Mouse (Mus musculus) liver, adult 2 months (tissue): ENCODE results near the gene Plcb4. TPM values are rescaled to one million over a fixed set of nuclear protein-coding genes. Genes with fewer than 3 reads are reported as not detected.

ENCODE experiments used
- DNase-seq: peaks from one replicate; pipeline ENCODE4 v3.0.0-alpha.2; 2011; ENCODE audit warnings: low read depth, low spot score; ENCODE audit errors: extremely low read depth
- H3K27ac ChIP-seq: fragments of 200-500 bp; replicated peaks from 2 replicates; pipeline ENCODE4 v1.5.1; 2012; ENCODE audit warnings: low read depth, mild to moderate bottlenecking, control low read depth, inconsistent platforms, low read length; ENCODE audit not compliant: insufficient read depth
- H3K27me3 ChIP-seq: fragments of 200-500 bp; 2 replicates; pipeline ENCODE4 v1.6.1; 2012; ENCODE audit warnings: mild to moderate bottlenecking, moderate library complexity, low read length, inconsistent platforms; ENCODE audit not compliant: control insufficient read depth, insufficient read depth
- H3K36me3 ChIP-seq: fragments of 200-500 bp; 2 replicates; pipeline ENCODE4 v1.6.1; 2012; ENCODE audit warnings: low read length, inconsistent platforms; ENCODE audit not compliant: control insufficient read depth, insufficient read depth
- H3K4me1 ChIP-seq: fragments of 200-500 bp; 2 replicates; pipeline ENCODE4 v1.6.1; 2011; ENCODE audit warnings: low read length; ENCODE audit not compliant: control insufficient read depth, insufficient read depth
- H3K4me3 ChIP-seq: fragments of 200-500 bp; 2 replicates; pipeline ENCODE4 v1.5.1; 2011; ENCODE audit warnings: low read depth, mild to moderate bottlenecking, control low read depth, low read length, moderate library complexity; ENCODE audit not compliant: insufficient read depth
- H3K79me2 ChIP-seq: fragments of 200-500 bp; 2 replicates; pipeline ENCODE4 v1.6.1; 2012; ENCODE audit warnings: inconsistent platforms, mild to moderate bottlenecking, low read length, moderate library complexity; ENCODE audit not compliant: control insufficient read depth, insufficient read depth
- H3K9ac ChIP-seq: fragments of 200-500 bp; 2 replicates; pipeline ENCODE4 v1.6.1; 2012; ENCODE audit warnings: low read depth, mild to moderate bottlenecking, control low read depth, inconsistent platforms, low read length
- CTCF ChIP-seq: fragments of 200-500 bp; IDR thresholded peaks from 2 replicates; pipeline ENCODE4 v1.5.1; 2011; ENCODE audit warnings: low read depth, low read length, control low read depth
- POLR2A ChIP-seq: fragments of 200-500 bp; IDR thresholded peaks from 2 replicates; pipeline ENCODE4 v1.6.1; 2011; ENCODE audit warnings: low read length, control low read depth; ENCODE audit not compliant: insufficient read depth; ENCODE audit errors: extremely low read depth
- WGBS: fragments of 180-500 bp; shearing (Covaris S2); methylation state at CpG from one replicate; pipeline ENCODE4 v1.1.7; 2018; 5-methylcytosine and 5-hydroxymethylcytosine counted together
- polyA plus RNA-seq: library from polyadenylated mRNA; depleted of rRNA; stranded (reverse); fragments of >200 nt; gene quantifications from 2 replicates; pipeline ENCODE4 v1.2.3, GENCODE M21; 2012
- total RNA-seq: library from RNA; depleted of rRNA; stranded (reverse); fragments of >200 nt; gene quantifications from 2 replicates; pipeline ENCODE4 v1.2.3, GENCODE M21; 2014

Gene Plcb4
- total and polyA plus RNA-seq, 2 experiments = 0.88 to 4.3 TPM

DNA sequence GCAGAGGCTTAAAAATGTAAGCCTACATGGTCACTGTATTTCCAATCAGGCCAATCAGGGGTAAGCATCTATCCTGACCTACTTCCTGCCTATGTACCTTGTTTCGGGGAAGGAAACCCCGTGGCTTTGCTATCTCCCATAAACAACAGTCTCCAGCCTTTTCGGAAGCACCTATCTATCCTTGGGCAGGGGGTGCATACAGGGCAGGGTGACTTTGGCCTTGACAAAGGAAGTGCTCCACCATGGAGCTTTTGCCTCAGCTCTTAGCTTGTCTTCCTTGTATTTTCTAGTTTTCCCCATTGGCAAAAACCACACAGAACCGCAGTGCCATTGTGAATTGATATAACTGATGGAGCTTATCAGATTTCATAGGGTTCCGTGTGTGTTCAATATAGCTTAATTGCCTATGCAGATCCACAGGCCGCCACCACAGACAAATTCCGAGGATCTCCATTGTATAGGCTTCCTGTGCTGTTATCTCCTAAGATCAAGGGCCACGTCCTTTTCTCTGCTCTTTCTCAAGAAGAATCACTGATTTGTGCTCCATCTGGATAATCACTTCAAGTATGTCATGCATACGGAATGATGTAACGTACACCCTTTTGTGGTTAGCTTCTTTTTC, 140.4 kb downstream of the Plcb4 start:
- no peaks in the 10 kb centered on the region for H3K4me1 ChIP-seq
- no peak for DNase-seq

DNA sequence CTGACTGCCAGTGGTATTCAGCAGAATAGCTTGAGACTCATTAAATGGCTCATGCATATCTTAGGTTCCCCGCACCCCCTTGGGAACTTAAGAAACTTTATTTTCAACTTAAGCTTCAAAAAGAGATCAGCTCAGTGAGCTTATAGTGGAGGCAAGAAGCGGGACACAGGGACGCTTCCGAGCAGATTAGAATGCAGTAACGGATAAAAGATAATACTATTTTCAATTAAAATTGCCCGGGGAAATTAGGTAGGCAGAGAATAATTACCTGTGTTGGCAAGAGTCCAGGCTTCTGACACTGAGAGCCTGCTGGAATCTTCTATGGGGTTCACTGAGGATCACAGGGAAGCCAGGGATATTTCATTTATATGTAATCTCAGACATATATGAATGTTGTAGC, 141.6 kb downstream of the Plcb4 start:
- no peaks in the 10 kb centered on the region for H3K4me1 ChIP-seq
- H3K4me3 ChIP-seq = no peak overlapping the region
- H3K27ac ChIP-seq = no peak overlapping the region
- no peaks in the 10 kb centered on the region for H3K36me3 ChIP-seq
- 96% methylated on average over 6 of the region's 6 CpGs for WGBS
- DNase-seq = no peak
- H3K27me3 ChIP-seq = no peaks in the 10 kb centered on the region
- H3K9ac ChIP-seq = no peak overlapping the region
- no peaks in the 10 kb centered on the region for H3K79me2 ChIP-seq
- TF ChIP-seq CTCF (no peak), POLR2A (no peak)

More for the DNA sequence above, 140.4 kb downstream of the Plcb4 start:
- no peak overlapping the region for H3K4me3 ChIP-seq
- TF ChIP-seq POLR2A (no peak), CTCF (no peak)
- H3K9ac ChIP-seq = no peak overlapping the region
- H3K27me3 ChIP-seq = no peaks in the 10 kb centered on the region
- no peaks in the 10 kb centered on the region for H3K79me2 ChIP-seq
- WGBS = 82% methylated on average over 10 of the region's 10 CpGs
- H3K27ac ChIP-seq = no peak overlapping the region
- no peaks in the 10 kb centered on the region for H3K36me3 ChIP-seq

DNA sequence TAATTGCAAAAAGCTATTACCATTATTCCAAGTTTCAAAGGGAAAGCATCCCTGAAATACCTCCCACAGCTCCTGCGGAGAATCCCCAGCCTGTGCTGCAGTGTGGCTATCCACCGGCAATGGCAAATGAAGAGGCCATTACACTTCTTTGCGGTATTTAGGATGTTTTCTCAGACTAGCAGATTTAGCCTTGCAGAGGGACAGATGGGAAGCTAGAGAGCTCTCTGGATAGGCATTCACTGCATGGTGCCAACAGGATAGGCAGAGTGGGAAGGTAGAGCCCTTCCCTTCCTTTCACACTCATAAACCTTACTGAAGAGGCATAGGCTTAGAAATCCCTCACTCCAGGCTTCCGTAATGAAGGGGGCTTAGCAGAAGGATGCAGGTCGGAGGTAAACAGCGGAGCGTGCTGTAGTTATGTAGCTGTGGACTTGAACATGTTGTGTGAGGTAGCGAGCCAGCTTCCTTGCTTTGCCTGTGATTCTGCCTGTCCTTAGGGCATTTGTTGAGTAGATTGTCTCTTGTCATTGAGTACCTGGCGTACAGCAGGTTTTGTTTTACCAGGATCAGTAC, 144.2 kb downstream of the Plcb4 start:
- H3K4me1 ChIP-seq = no peaks in the 10 kb centered on the region
- no peak overlapping the region for H3K9ac ChIP-seq
- no peak for TF ChIP-seq POLR2A
- TF ChIP-seq CTCF = no peak
- H3K79me2 ChIP-seq = no peaks in the 10 kb centered on the region
- DNase-seq = no peak
- H3K27me3 ChIP-seq = no peaks in the 10 kb centered on the region
- no peak overlapping the region for H3K27ac ChIP-seq
- no peaks in the 10 kb centered on the region for H3K36me3 ChIP-seq
- 95% methylated on average over 9 of the region's 9 CpGs for WGBS
- no peak overlapping the region for H3K4me3 ChIP-seq

DNA sequence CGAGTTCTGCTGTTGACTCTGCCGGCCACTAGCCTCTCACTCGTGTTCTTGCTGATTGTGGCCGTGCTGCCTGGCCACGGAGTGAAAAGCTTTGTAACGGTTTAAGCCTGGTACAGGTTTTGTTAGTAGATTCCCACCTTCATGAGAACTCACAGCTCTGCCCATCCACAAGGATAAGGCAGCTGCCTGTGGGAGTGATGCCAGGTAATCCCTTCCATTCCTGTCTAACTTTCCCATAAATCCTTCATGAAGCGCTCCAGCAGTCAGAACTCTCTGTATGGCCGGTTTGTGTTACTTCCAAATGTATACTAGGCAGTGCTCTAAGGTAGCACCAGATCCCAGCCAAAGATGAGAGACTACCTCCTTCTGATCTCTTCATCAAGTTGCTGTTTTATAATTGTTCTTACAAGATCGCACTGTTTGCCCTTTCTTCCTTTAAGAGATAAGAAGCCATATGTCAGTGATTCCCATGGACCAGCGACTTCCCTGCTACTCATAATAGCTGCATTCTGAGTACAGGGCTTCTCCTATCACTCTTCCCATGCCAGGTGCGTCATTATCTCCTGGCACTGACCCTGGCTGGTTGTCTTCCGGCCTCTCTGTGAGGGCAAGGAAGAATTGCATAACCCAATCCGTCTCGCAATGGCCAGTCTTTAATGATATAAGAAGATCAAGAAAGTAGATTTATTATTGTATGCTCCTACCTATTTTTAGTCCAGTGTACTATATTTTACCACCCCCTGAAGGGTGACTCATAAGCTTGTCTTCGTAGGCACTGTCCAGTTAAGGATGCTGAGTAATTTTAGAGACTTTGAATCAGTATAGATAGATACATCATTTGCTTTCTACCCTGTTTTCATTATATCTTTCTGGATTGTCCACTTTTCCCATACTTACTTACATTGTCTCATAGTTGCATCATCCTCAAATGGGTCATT, 147.2 kb downstream of the Plcb4 start:
- H3K9ac ChIP-seq = no peak overlapping the region
- TF ChIP-seq CTCF (no peak), POLR2A (no peak)
- H3K27me3 ChIP-seq = no peaks in the 10 kb centered on the region
- H3K79me2 ChIP-seq = no peaks in the 10 kb centered on the region
- DNase-seq = no peak
- 88% methylated on average over 15 of the region's 15 CpGs for WGBS
- no peaks in the 10 kb centered on the region for H3K36me3 ChIP-seq
- no peak overlapping the region for H3K4me3 ChIP-seq
- H3K27ac ChIP-seq = no peak overlapping the region
- no peaks in the 10 kb centered on the region for H3K4me1 ChIP-seq

DNA sequence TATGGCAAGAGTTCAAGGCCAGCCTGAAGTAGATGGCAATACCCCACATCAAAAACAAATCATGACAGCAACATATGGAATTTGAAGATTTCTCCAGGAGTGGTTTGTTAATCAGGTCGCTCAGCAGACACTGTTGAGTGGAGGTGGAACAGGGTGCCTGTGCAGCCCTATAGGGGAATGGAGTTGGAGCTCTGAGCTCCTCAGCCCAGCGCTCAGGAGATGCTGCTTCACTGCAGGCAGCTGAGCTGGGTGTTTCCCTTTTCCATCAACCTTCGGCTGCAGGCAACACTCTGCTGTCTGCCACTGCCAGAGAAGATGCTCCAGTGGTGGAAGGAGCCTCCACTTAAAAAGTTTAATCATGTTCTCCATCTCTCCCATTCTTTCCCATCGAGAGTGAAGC, 149.5 kb downstream of the Plcb4 start:
- Histone ChIP-seq H3K9ac (no peak overlapping the region), H3K27me3 (no peaks in the 10 kb centered on the region), H3K36me3 (no peaks in the 10 kb centered on the region), H3K4me1 (no peaks in the 10 kb centered on the region), H3K79me2 (no peaks in the 10 kb centered on the region), H3K27ac (no peak overlapping the region), H3K4me3 (no peak overlapping the region)
- no peak for DNase-seq
- WGBS = 88% methylated on average over 4 of the region's 4 CpGs
- TF ChIP-seq CTCF (no peak), POLR2A (no peak)

DNA sequence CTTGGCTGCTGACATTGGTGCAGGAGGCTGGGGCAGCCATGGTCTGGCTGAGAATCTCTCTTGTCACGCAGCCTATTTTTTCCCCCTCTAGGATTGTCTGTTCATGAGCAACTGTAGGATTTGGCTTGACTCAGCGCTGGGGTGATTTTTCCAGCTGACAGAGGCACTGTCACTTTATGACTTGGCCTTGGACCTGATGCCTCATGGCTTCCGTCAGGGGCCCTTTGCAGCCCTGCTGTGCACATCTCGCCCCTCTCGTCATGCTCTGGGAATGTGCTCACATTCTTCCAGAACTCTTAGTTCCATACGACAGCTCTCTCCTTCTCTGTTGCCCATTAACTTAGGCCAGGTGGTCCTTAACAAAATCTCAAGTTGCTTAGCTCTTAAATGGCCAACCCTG, 152.0 kb downstream of the Plcb4 start:
- 87% methylated on average over 6 of the region's 6 CpGs for WGBS
- no peak overlapping the region for H3K27ac ChIP-seq
- DNase-seq = no peak

More for the DNA sequence above, 152.0 kb downstream of the Plcb4 start:
- no peak overlapping the region for H3K9ac ChIP-seq
- H3K4me3 ChIP-seq = no peak overlapping the region
- no peaks in the 10 kb centered on the region for H3K79me2 ChIP-seq
- no peaks in the 10 kb centered on the region for H3K27me3 ChIP-seq
- no peaks in the 10 kb centered on the region for H3K4me1 ChIP-seq
- H3K36me3 ChIP-seq = no peaks in the 10 kb centered on the region
- TF ChIP-seq POLR2A (no peak), CTCF (no peak)
